Mouse (Mus musculus): Measurements from ENCODE around the gene Deup1. TPM values are rescaled to one million over a fixed set of nuclear protein-coding genes. Genes with fewer than 3 reads are reported as not detected.
A peak's percentile ranks its signal among the peaks of the same experiment; 100 is the strongest.

Gene Deup1
- polyA plus RNA-seq, 1 experiment: 0.25 TPM

GRCm38 (mm10) chr9:15517979-15518378 lies 109.8 kb downstream of the Deup1 start:
- 87% methylated on average over 4 of the region's 4 CpGs for WGBS

GRCm38 (mm10) chr9:15516007-15516406 lies 111.7 kb downstream of the Deup1 start:
- peaks cover 4% of the 10 kb centered on the region; the same call in 1 of the 2 replicates for H3K4me1 ChIP-seq (ENCODE audit: control insufficient read depth, insufficient read depth, low read length)
- no peaks in the 10 kb centered on the region for H3K27me3 ChIP-seq (ENCODE audit: control insufficient read depth, insufficient read depth, low read length)
- TF ChIP-seq POLR2A (IDR thresholded peaks at IDR 0.05; ENCODE audit: borderline replicate concordance, insufficient read depth, low read length) (no peak), CTCF (IDR thresholded peaks at IDR 0.05; ENCODE audit: borderline replicate concordance, insufficient read depth, low read depth, low read length) (no peak)
- WGBS: 93% methylated on average over 2 of the region's 2 CpGs
- H3K27ac ChIP-seq (ENCODE audit: insufficient read depth, low read length): no peak overlapping the region
- DNase-seq: no peak
- no peak overlapping the region for H3K4me3 ChIP-seq (replicated peaks; ENCODE audit: insufficient read depth, low read depth, low read length)

More at GRCm38 (mm10) chr9:15517979-15518378, 109.8 kb downstream of the Deup1 start:
- TF ChIP-seq POLR2A (IDR thresholded peaks at IDR 0.05; ENCODE audit: borderline replicate concordance, insufficient read depth, low read length): no peak
- TF ChIP-seq CTCF (IDR thresholded peaks at IDR 0.05; ENCODE audit: borderline replicate concordance, insufficient read depth, low read depth, low read length): no peak
- Histone ChIP-seq H3K4me3 (replicated peaks; ENCODE audit: insufficient read depth, low read depth, low read length) (no peak overlapping the region), H3K4me1 (ENCODE audit: control insufficient read depth, insufficient read depth, low read length) (no peaks in the 10 kb centered on the region; the same call in 1 of the 2 replicates), H3K27me3 (ENCODE audit: control insufficient read depth, insufficient read depth, low read length) (no peaks in the 10 kb centered on the region), H3K27ac (ENCODE audit: insufficient read depth, low read length) (no peak overlapping the region)
- DNase-seq: no peak

GRCm38 (mm10) chr9:15512918-15513317 lies 114.8 kb downstream of the Deup1 start:
- DNase-seq: peak in 1 of 2 experiments; percentile 45
- H3K4me1 ChIP-seq (ENCODE audit: control insufficient read depth, insufficient read depth, low read length): peaks cover 8% of the 10 kb centered on the region
- TF ChIP-seq POLR2A (IDR thresholded peaks at IDR 0.05; ENCODE audit: borderline replicate concordance, insufficient read depth, low read length): no peak
- TF ChIP-seq CTCF (IDR thresholded peaks at IDR 0.05; ENCODE audit: borderline replicate concordance, insufficient read depth, low read depth, low read length): no peak
- WGBS: 20% methylated on average over 7 of the region's 7 CpGs
- no peak overlapping the region for H3K4me3 ChIP-seq (replicated peaks; ENCODE audit: insufficient read depth, low read depth, low read length)
- no peaks in the 10 kb centered on the region for H3K27me3 ChIP-seq (ENCODE audit: control insufficient read depth, insufficient read depth, low read length)
- no peak overlapping the region for H3K27ac ChIP-seq (ENCODE audit: insufficient read depth, low read length)

GRCm38 (mm10) chr9:15510557-15511310 lies 117.0 kb downstream of the Deup1 start:
- peak in 1 of 2 experiments; percentile 34 for DNase-seq
- Histone ChIP-seq H3K4me1 (ENCODE audit: control insufficient read depth, insufficient read depth, low read length) (peaks cover 12% of the 10 kb centered on the region), H3K27ac (ENCODE audit: insufficient read depth, low read length) (no peak overlapping the region), H3K27me3 (ENCODE audit: control insufficient read depth, insufficient read depth, low read length) (no peaks in the 10 kb centered on the region), H3K4me3 (replicated peaks; ENCODE audit: insufficient read depth, low read depth, low read length) (no peak overlapping the region)
- 14% methylated on average over 3 of the region's 3 CpGs for WGBS
- TF ChIP-seq CTCF (IDR thresholded peaks at IDR 0.05; ENCODE audit: borderline replicate concordance, insufficient read depth, low read depth, low read length): no peak
- TF ChIP-seq POLR2A (IDR thresholded peaks at IDR 0.05; ENCODE audit: borderline replicate concordance, insufficient read depth, low read length): no peak

Other genes starting within 250 kb of the Deup1 start
- gene Smco4, start 134.5 kb downstream of the Deup1 start, polyA plus RNA-seq (2012; rRNA removed): 4.6 and 5.8 TPM in 2 replicates
- 27.3 and 27.4 TPM in 2 replicates for gene Slc36a4, start 81.8 kb upstream of the Deup1 start, polyA plus RNA-seq (2012; rRNA removed)
- not detected in 2 replicates for gene Mtnr1b, start 246.6 kb upstream of the Deup1 start, polyA plus RNA-seq (2012; rRNA removed)